Mouse (Mus musculus) midbrain, embryonic 14.5 days (tissue): ENCODE measurements around the gene Hoxa7. TPM values are rescaled to one million over a fixed set of nuclear protein-coding genes. Genes with fewer than 3 reads are reported as not detected.

ENCODE experiments used
- ATAC-seq: fragments of 200-750 bp; cut with Nextera tagmentation; 2 replicates; pipeline ENCODE4 v1.8.0; 2017; ENCODE audit warnings: moderate number of reproducible peaks, moderate library complexity; ENCODE audit not compliant: low FRiP score, low TSS enrichment
- DNase-seq: peaks from one replicate; pipeline ENCODE4 v3.0.0-alpha.2; 2015
- H3K27ac ChIP-seq: fragments of 300-500 bp; sonication (generic); replicated peaks from 2 replicates; pipeline ENCODE4 v1.5.1; 2014; ENCODE audit warnings: mild to moderate bottlenecking, low read depth, low read length, moderate library complexity
- H3K27me3 ChIP-seq: fragments of 300-500 bp; sonication (generic); 2 replicates; pipeline ENCODE4 v1.6.1; 2014; ENCODE audit warnings: low read length, control low read depth, mixed read lengths; ENCODE audit not compliant: control insufficient read depth, insufficient read depth
- H3K36me3 ChIP-seq: fragments of 300-500 bp; sonication (generic); 2 replicates; pipeline ENCODE4 v1.6.1; 2014; ENCODE audit warnings: low read length, control low read depth; ENCODE audit not compliant: control insufficient read depth, insufficient read depth
- H3K4me1 ChIP-seq: fragments of 300-500 bp; sonication (generic); 2 replicates; pipeline ENCODE4 v1.6.1; 2014; ENCODE audit warnings: mild to moderate bottlenecking, antibody characterized with exemption, low read length, control low read depth; ENCODE audit not compliant: control insufficient read depth, insufficient read depth
- H3K4me2 ChIP-seq: fragments of 300-500 bp; sonication (generic); 2 replicates; pipeline ENCODE4 v1.6.1; 2014; ENCODE audit warnings: mild to moderate bottlenecking, low read length, moderate library complexity
- H3K4me3 ChIP-seq: fragments of 300-500 bp; sonication (generic); replicated peaks from 2 replicates; pipeline ENCODE4 v1.5.1; 2014; ENCODE audit warnings: low read depth, low read length
- H3K9ac ChIP-seq: fragments of 300-500 bp; sonication (generic); replicated peaks from 2 replicates; pipeline ENCODE4 v1.6.1; 2014; ENCODE audit warnings: mild to moderate bottlenecking, low read length, moderate library complexity
- H3K9me3 ChIP-seq: fragments of 300-500 bp; sonication (generic); 2 replicates; pipeline ENCODE4 v1.6.1; 2016; ENCODE audit warnings: low read length, control low read depth, mixed read lengths; ENCODE audit not compliant: control insufficient read depth
- WGBS: fragments of 180-500 bp; shearing (Covaris S2); extraction: QIAGEN DNeasy Blood & Tissue Kit; methylation state at CpG from one replicate; pipeline ENCODE4 v1.1.7; 2014; 5-methylcytosine and 5-hydroxymethylcytosine counted together
- polyA plus RNA-seq: library from polyadenylated mRNA; unstranded; fragments of >200 nt; fragmentation: Nextera tagmentation; extraction: Ambion mirVana; gene quantifications from 2 replicates; pipeline ENCODE4 v1.2.1, GENCODE M21; 2014

Gene Hoxa7
- polyA plus RNA-seq, 1 experiment from 2014 or later = not detected

GRCm38 (mm10) chr6:52229558-52230416, 8.1 kb upstream of the Hoxa7 start:
- ATAC-seq = no peak
- Histone ChIP-seq H3K4me2 (no peak overlapping the region), H3K9me3 (no peaks in the 10 kb centered on the region), H3K27ac (no peak overlapping the region), H3K4me3 (no peak overlapping the region), H3K9ac (no peak overlapping the region), H3K36me3 (no peaks in the 10 kb centered on the region), H3K27me3 (peaks cover 96% of the 10 kb centered on the region), H3K4me1 (no peaks in the 10 kb centered on the region)
- WGBS = 2% methylated on average over 44 of the region's 44 CpGs
- no peak for DNase-seq

GRCm38 (mm10) chr6:52228475-52229465, 7.1 kb upstream of the Hoxa7 start:
- H3K4me1 ChIP-seq = no peaks in the 10 kb centered on the region
- ATAC-seq (no peak), DNase-seq (no peak)
- peaks cover 96% of the 10 kb centered on the region for H3K27me3 ChIP-seq
- H3K36me3 ChIP-seq = no peaks in the 10 kb centered on the region
- no peak overlapping the region for H3K4me3 ChIP-seq
- H3K9me3 ChIP-seq = no peaks in the 10 kb centered on the region
- no peak overlapping the region for H3K9ac ChIP-seq
- WGBS = 1% methylated on average over 38 of the region's 38 CpGs
- no peak overlapping the region for H3K4me2 ChIP-seq
- H3K27ac ChIP-seq = no peak overlapping the region

- no peak overlapping the region for H3K4me2 ChIP-seq
- H3K9me3 ChIP-seq = no peaks in the 10 kb centered on the region
- DNase-seq = no peak
Observed at GRCm38 (mm10) chr6:52227470-52228222, 6.0 kb upstream of the Hoxa7 start.

GRCm38 (mm10) chr6:52226569-52227257, 5.1 kb upstream of the Hoxa7 start:
- no peak overlapping the region for H3K4me2 ChIP-seq
- no peak overlapping the region for H3K4me3 ChIP-seq
- no peaks in the 10 kb centered on the region for H3K36me3 ChIP-seq
- peaks cover 96% of the 10 kb centered on the region for H3K27me3 ChIP-seq
- ATAC-seq (no peak), DNase-seq (no peak)
- H3K4me1 ChIP-seq = no peaks in the 10 kb centered on the region
- H3K27ac ChIP-seq = no peak overlapping the region
- H3K9me3 ChIP-seq = no peaks in the 10 kb centered on the region
- WGBS = 4% methylated on average over 26 of the region's 26 CpGs
- no peak overlapping the region for H3K9ac ChIP-seq

More at GRCm38 (mm10) chr6:52227470-52228222, 6.0 kb upstream of the Hoxa7 start:
- H3K27me3 ChIP-seq = peaks cover 96% of the 10 kb centered on the region
- H3K27ac ChIP-seq = no peak overlapping the region
- no peak overlapping the region for H3K9ac ChIP-seq
- WGBS = 3% methylated on average over 11 of the region's 11 CpGs
- H3K4me1 ChIP-seq = no peaks in the 10 kb centered on the region
- no peak overlapping the region for H3K4me3 ChIP-seq
- no peak for ATAC-seq
- H3K36me3 ChIP-seq = no peaks in the 10 kb centered on the region

- no peaks in the 10 kb centered on the region for H3K36me3 ChIP-seq
- H3K4me3 ChIP-seq = no peak overlapping the region
- no peak for ATAC-seq
- no peak overlapping the region for H3K27ac ChIP-seq
- no peaks in the 10 kb centered on the region for H3K4me1 ChIP-seq
- peaks cover 97% of the 10 kb centered on the region for H3K27me3 ChIP-seq
- H3K9ac ChIP-seq = no peak overlapping the region
- no peak for DNase-seq
- 3% methylated on average over 69 of the region's 69 CpGs for WGBS
- H3K4me2 ChIP-seq = no peak overlapping the region
- no peaks in the 10 kb centered on the region for H3K9me3 ChIP-seq
Observed at GRCm38 (mm10) chr6:52225612-52226568, 4.2 kb upstream of the Hoxa7 start.

DNA sequence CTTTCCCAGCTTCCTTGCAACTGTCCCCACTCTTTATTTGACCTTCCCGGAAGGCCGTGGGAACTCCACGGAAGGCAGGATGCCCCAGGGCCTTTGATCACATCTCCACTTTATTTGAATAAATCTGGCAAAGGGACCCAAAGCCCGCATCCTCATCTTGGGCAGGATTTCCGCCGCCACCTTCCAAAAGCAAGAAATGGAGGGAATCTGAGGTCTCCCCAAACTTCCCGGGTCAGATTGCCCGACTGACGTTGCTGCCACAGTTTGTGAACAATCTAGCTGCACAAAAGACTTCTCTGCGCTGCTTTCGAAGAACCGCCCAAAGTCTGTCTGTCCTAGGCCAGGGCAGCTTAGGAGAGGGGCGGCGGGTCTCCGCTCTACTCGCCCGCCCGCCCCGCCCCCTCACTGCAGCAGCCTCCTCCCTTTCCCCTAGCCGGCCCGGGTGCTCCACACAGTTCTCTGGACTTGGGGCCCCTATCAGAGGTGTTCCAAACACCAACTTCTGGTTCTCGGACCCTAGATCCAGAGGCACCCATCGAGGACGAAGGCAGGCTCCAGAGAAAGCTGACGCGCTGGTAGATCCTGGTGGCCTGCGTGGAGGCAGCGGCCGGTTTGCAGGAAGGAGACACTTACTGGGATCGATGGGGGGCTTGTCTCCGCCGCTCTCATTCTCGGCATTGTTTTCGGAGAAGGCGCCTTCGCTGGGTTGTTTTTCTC, 3.4 kb upstream of the Hoxa7 start:
- H3K4me2 ChIP-seq = no peak overlapping the region
- ATAC-seq (no peak), DNase-seq (no peak)
- H3K27me3 ChIP-seq = peaks cover 97% of the 10 kb centered on the region
- H3K9ac ChIP-seq = no peak overlapping the region
- H3K36me3 ChIP-seq = no peaks in the 10 kb centered on the region
- no peaks in the 10 kb centered on the region for H3K4me1 ChIP-seq
- no peaks in the 10 kb centered on the region for H3K9me3 ChIP-seq
- no peak overlapping the region for H3K4me3 ChIP-seq
- 2% methylated on average over 36 of the region's 36 CpGs for WGBS
- no peak overlapping the region for H3K27ac ChIP-seq
